Mouse (Mus musculus) CH12.LX (cell line): ENCODE measurements at regions not wholly inside any gene's neighbourhood (a gene's known extent, or its start where the extent isn't known, plus 50 kb on each side); places are given as distances from the start of the nearest gene placed in this dataset.

ENCODE experiments used
- DNase-seq: peaks from one replicate; pipeline ENCODE4 v3.0.0-alpha.2; 2013; ENCODE audit errors: extremely low read depth
- H3K27ac ChIP-seq: 2 replicates; pipeline ENCODE4 v1.5.1; 2012; ENCODE audit warnings: low read depth, mild to moderate bottlenecking, control low read depth, moderate library complexity; ENCODE audit not compliant: insufficient read depth
- H3K27me3 ChIP-seq: replicated peaks from 2 replicates; pipeline ENCODE3; 2012; ENCODE audit warnings: inconsistent platforms
- H3K36me3 ChIP-seq, 2 experiments: replicated peaks in 1 of 2; 2 replicates each; pipeline versions ENCODE3 to v1.6.1; 2012; ENCODE audit warnings: inconsistent platforms in 1 of 2, low read length in 1 of 2, mild to moderate bottlenecking in 1 of 2, mixed read lengths in 1 of 2, moderate library complexity in 1 of 2; ENCODE audit not compliant: control insufficient read depth in 1 of 2, insufficient read depth in 1 of 2
- H3K4me1 ChIP-seq, 2 experiments: 2 replicates each; pipeline ENCODE4 v1.6.1; 2012; ENCODE audit warnings: inconsistent platforms in 1 of 2, moderate library complexity in 1 of 2; ENCODE audit not compliant: insufficient read depth in 2 of 2, control insufficient read depth in 1 of 2
- H3K4me2 ChIP-seq: 2 replicates; pipeline ENCODE4 v1.6.1; 2012; ENCODE audit warnings: low read depth, mild to moderate bottlenecking, control low read depth; ENCODE audit not compliant: poor library complexity, insufficient read depth, severe bottlenecking
- H3K4me3 ChIP-seq, 3 experiments: fragments of 150-350 bp in 1 of 3; sonication (generic) in 1 of 3; replicated peaks in 1 of 3; 2 replicates each; pipeline versions ENCODE3 to v1.5.1; 2011 to 2012; ENCODE audit warnings: low read depth in 2 of 3, low read length in 2 of 3, mild to moderate bottlenecking in 2 of 3, moderate library complexity in 2 of 3, control low read depth in 1 of 3, improper control_type of control experiment in 1 of 3, inconsistent platforms in 1 of 3, mixed read lengths in 1 of 3; ENCODE audit not compliant: poor library complexity in 1 of 3
- H3K79me2 ChIP-seq: replicated peaks from 2 replicates; pipeline ENCODE4 v1.6.1; 2012; ENCODE audit warnings: mild to moderate bottlenecking, moderate library complexity; ENCODE audit not compliant: control insufficient read depth, poor library complexity, insufficient read depth, severe bottlenecking; ENCODE audit errors: extremely low read depth
- H3K9ac ChIP-seq: 2 replicates; pipeline ENCODE4 v1.6.1; 2012; ENCODE audit warnings: low read depth, mild to moderate bottlenecking, control low read depth, moderate library complexity; ENCODE audit not compliant: insufficient read depth
- H3K9me3 ChIP-seq: replicated peaks from 2 replicates; pipeline ENCODE3; 2012; ENCODE audit warnings: low read length, inconsistent platforms, mixed read lengths
- CHD1 ChIP-seq: IDR thresholded peaks from 2 replicates; pipeline ENCODE4 v1.6.1; 2012; ENCODE audit warnings: low read depth, low read length, improper control_type of control experiment, inconsistent platforms
- ELF1 ChIP-seq: IDR thresholded peaks from 2 replicates; pipeline ENCODE4 v1.6.1; 2014; ENCODE audit warnings: low read depth, mild to moderate bottlenecking, inconsistent platforms, low read length, improper control_type of control experiment
- ETS1 ChIP-seq: conservative IDR thresholded peaks from 2 replicates; pipeline ENCODE4 v1.6.1; 2012; ENCODE audit warnings: low read depth, mild to moderate bottlenecking, inconsistent platforms, low read length, improper control_type of control experiment, moderate library complexity
- MAFK ChIP-seq: IDR thresholded peaks from 2 replicates; pipeline ENCODE4 v1.6.1; 2011; ENCODE audit warnings: low read length, improper control_type of control experiment; ENCODE audit not compliant: insufficient replicate concordance
- MAX ChIP-seq: IDR thresholded peaks from 2 replicates; pipeline ENCODE4 v1.6.1; 2011; ENCODE audit warnings: low read length, improper control_type of control experiment
- MEF2A ChIP-seq: IDR thresholded peaks from 2 replicates; pipeline ENCODE4 v1.6.1; 2014; ENCODE audit warnings: low read depth, mild to moderate bottlenecking, inconsistent platforms, low read length, improper control_type of control experiment, borderline replicate concordance
- MYC ChIP-seq: IDR thresholded peaks from 2 replicates; pipeline ENCODE4 v1.6.1; 2011; ENCODE audit warnings: low read depth, mild to moderate bottlenecking, improper control_type of control experiment, low read length
- NRF1 ChIP-seq: IDR thresholded peaks from 2 replicates; pipeline ENCODE4 v1.6.1; 2014; ENCODE audit warnings: low read depth, mild to moderate bottlenecking, inconsistent platforms, low read length, improper control_type of control experiment, moderate library complexity
- RAD21 ChIP-seq: IDR thresholded peaks from 2 replicates; pipeline ENCODE4 v1.6.1; 2011; ENCODE audit warnings: low read depth, mild to moderate bottlenecking, low read length, improper control_type of control experiment, moderate library complexity
- ZKSCAN1 ChIP-seq: IDR thresholded peaks from 2 replicates; pipeline ENCODE4 v1.6.1; 2012; ENCODE audit warnings: low read depth, inconsistent platforms, low read length, improper control_type of control experiment, borderline replicate concordance
- dilution Hi-C: fragments of 300-500 bp; cut with MboI; formaldehyde crosslinking; loops from 2 replicates; pipeline ENCODE4 v1.14.3; 2020; ENCODE audit warnings: low sequenced_read_pairs; ENCODE audit not compliant: extremely low pct_unique_long_range_greater_than_20kb, extremely low pct_ligation_motif_present
- in situ Hi-C: fragments of 300-500 bp; cut with MboI; formaldehyde crosslinking; loops from 3 replicates; pipeline ENCODE4 v1.14.3; 2019; ENCODE audit warnings: low sequenced_read_pairs, low pct_ligation_motif_present, low pct_unique_long_range_greater_than_20kb, mixed read lengths

GRCm38 (mm10) chr1:183586406-183586805, 168.4 kb downstream of the Hhipl2 start:
- no peak for DNase-seq
- dilution Hi-C loops: no loop called here

DNA sequence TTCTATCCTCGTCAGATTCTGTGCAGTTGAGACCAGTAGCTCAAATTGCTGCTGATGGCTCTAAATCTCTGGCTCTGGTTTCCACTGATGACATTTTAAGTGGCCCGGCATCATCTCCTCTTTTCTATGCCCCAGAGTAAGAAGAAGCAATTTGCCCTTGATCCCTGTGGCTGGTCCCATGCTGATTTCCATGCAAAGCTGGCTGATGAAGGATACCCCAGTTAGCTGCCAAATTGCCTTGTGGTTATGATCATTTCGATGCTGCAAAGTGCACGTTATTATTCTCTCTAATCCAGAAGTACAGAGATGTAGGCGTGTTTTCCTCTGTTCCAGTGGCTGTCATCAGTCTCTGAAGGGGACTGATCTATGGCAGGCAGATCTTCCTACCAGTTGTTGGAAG, 177.3 kb downstream of the Hhipl2 start:
- TF ChIP-seq CHD1 (no peak), ETS1 (no peak)
- Histone ChIP-seq H3K9me3 (no peaks in the 10 kb centered on the region), H3K27me3 (no peaks in the 10 kb centered on the region), H3K4me1 (peaks cover 0 to 16% of the 10 kb centered on the region in 2 experiments; a peak in 1 of 4 replicates), H3K36me3 (no peaks in the 10 kb centered on the region), H3K4me2 (no peak overlapping the region), H3K79me2 (no peaks in the 10 kb centered on the region), H3K4me3 (no peak overlapping the region), H3K27ac (no peak overlapping the region), H3K9ac (no peak overlapping the region)
- DNase-seq: no peak
- in situ Hi-C loops: no loop called here
- dilution Hi-C loops: no loop called here

More at GRCm38 (mm10) chr1:183586406-183586805, 168.4 kb downstream of the Hhipl2 start:
- Histone ChIP-seq H3K27me3 (no peaks in the 10 kb centered on the region), H3K9ac (no peak overlapping the region), H3K36me3 (no peaks in the 10 kb centered on the region), H3K4me3 (no peak overlapping the region), H3K27ac (no peak overlapping the region), H3K9me3 (no peaks in the 10 kb centered on the region), H3K4me1 (no peaks in the 10 kb centered on the region), H3K4me2 (no peak overlapping the region), H3K79me2 (no peaks in the 10 kb centered on the region)
- in situ Hi-C loops: no loop called here
- no peak for TF ChIP-seq MAFK
- TF ChIP-seq RAD21: no peak

- H3K4me1 ChIP-seq: peaks cover 0 to 7% of the 10 kb centered on the region in 2 experiments; a peak in 1 of 4 replicates
- no peak for DNase-seq
- H3K79me2 ChIP-seq: no peaks in the 10 kb centered on the region
- no peak overlapping the region for H3K4me2 ChIP-seq
- dilution Hi-C loops: no loop called here
- no peak overlapping the region for H3K9ac ChIP-seq
- no peaks in the 10 kb centered on the region for H3K9me3 ChIP-seq
- no peak overlapping the region for H3K27ac ChIP-seq
- TF ChIP-seq MAFK (no peak), NRF1 (no peak), ZKSCAN1 (no peak), ETS1 (no peak), MEF2A (no peak), MAX (no peak), RAD21 (no peak), MYC (no peak), ELF1 (no peak)
- H3K27me3 ChIP-seq: no peaks in the 10 kb centered on the region
- H3K4me3 ChIP-seq: no peak overlapping the region
- no peaks in the 10 kb centered on the region for H3K36me3 ChIP-seq
- in situ Hi-C loops: no loop called here
Observed at GRCm38 (mm10) chr1:183600466-183600865, 182.5 kb downstream of the Hhipl2 start.
